Mouse (Mus musculus): ENCODE measurements around the gene Naaladl1. TPM values are rescaled to one million over a fixed set of nuclear protein-coding genes. Genes with fewer than 3 reads are reported as not detected.
A peak's percentile ranks its signal among the peaks of the same experiment; 100 is the strongest.

The Naaladl1 gene
- 1.1 and 2.0 TPM in 2 replicates for polyA plus RNA-seq (2012; rRNA removed)

DNA sequence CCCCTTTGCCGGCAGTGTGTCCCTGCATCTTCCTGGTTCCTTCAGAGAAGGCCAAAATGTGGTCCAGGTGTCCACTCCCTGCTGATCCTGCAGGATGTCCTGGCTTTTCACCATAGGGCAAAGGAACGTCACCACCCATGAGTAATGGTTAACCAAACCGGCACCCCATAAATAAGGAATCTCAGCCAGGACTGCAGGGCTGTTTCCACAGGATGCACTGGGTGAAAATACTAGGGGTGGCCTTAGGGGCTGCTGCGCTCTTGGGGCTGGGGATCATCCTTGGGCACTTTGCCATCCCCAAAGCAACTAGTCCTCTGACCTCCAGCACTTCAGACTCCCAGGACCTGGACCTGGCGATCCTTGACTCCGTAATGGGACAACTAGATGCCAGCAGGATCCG lies at the start of gene Naaladl1:
Gene Naaladl1 (plus strand): TSS at position 197 of the 400 bp plus-strand sequence.
- DNase-seq (ENCODE audit: low read depth): no peak

DNA sequence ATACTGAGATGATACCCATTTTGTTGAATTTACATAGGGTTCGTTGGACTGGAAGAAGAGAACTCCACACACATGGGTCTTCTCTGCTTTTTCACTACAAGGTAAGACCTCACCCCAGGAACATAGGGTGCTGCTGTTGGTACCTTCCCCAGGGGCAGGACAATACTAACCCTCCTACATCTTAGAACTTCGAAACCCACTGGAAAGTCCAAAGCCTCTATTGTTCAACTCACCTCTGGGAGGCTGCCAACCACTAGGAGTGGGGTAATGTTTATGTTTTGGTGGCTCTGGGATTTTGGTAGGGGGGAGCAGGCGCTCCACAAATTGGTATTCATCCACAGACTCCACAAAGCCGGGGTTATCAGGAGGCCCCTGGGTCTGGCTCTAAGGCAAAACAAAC lies 48.9 kb upstream of the Naaladl1 start:
- no peak for DNase-seq (ENCODE audit: low read depth)
- TF ChIP-seq POLR2A (IDR thresholded peaks at IDR 0.05; ENCODE audit: borderline replicate concordance, extremely low read depth, insufficient read depth, insufficient read length, poor library complexity, severe bottlenecking) (no peak), CTCF (IDR thresholded peaks at IDR 0.05; ENCODE audit: borderline replicate concordance, extremely low read depth, insufficient read depth, insufficient read length) (no peak)

More for the DNA sequence above, at the start of gene Naaladl1:
- no peak for TF ChIP-seq CTCF (IDR thresholded peaks at IDR 0.05; ENCODE audit: borderline replicate concordance, extremely low read depth, insufficient read depth, insufficient read length)
- TF ChIP-seq POLR2A (IDR thresholded peaks at IDR 0.05; ENCODE audit: borderline replicate concordance, extremely low read depth, insufficient read depth, insufficient read length, poor library complexity, severe bottlenecking): no peak

DNA sequence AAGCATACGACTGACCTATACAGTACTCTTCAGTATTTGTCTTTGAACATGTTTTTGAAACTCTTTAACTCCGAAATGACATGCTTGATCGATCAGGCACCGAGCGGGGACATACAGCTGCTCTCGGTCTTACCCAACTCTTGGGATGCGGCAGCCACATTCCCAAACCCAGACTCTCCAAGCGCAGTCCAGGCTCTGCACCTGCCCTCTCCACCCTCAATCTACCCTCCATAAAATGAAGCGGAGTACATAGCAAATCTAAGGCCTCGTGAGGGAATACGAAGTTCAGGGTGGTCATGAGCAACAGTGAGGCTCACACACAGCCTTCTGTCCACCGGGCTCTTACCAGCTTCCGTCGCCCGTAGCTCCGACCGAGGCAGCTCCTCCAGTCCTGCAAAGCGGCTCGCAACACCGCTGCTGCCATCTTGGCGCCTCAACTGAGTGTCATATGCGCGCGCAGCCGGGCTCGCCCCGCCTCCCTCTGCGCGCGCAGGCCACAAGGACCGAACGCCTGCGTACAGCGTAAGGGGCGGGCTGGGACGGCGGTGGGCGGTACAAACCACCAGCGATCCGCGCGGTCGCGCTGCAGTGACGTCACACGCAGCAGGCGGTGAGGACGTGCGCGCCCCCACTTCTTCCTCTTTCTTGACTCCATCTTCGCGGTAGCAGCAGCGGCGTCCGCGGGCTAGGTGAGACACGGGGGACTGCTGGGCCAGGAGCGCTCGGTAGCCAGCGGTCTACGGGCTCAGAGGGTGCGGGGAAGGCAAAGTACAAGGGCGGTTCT lies 48.1 kb upstream of the Naaladl1 start, which contains the start of the genes Mrpl49 and Fau:
Gene Mrpl49 (minus strand): TSS at position 473 of the 784 bp plus-strand sequence.
Gene Fau (plus strand): TSS at position 532 of the 784 bp plus-strand sequence.
- TF ChIP-seq CTCF (IDR thresholded peaks at IDR 0.05; ENCODE audit: borderline replicate concordance, extremely low read depth, insufficient read depth, insufficient read length): no peak
- peak; percentile 79; the same call in 1 of the 2 replicates for TF ChIP-seq POLR2A (IDR thresholded peaks at IDR 0.05; ENCODE audit: borderline replicate concordance, extremely low read depth, insufficient read depth, insufficient read length, poor library complexity, severe bottlenecking)
- DNase-seq (ENCODE audit: low read depth): peak; percentile 99

DNA sequence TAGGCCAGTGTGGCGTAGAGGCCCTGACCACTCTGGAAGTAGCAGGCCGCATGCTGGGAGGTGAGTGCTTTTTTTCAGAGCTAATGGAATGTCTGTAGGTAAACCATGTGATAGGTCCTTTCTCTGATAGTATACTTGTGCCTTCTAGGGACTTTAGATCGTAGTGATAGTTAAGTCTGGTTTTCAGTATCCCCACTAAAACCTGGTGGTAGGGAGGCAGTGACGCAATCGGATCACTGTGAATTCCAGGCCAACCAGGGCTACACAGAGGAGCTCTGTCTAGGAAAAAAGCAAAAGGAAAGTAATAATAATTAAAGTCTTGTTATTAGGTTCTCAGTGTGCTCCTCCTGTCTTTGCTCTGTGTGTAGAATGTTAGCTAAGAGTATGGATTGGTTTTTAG lies 47.1 kb upstream of the Naaladl1 start:
- no peak for DNase-seq (ENCODE audit: low read depth)
- TF ChIP-seq CTCF (IDR thresholded peaks at IDR 0.05; ENCODE audit: borderline replicate concordance, extremely low read depth, insufficient read depth, insufficient read length) (no peak), POLR2A (IDR thresholded peaks at IDR 0.05; ENCODE audit: borderline replicate concordance, extremely low read depth, insufficient read depth, insufficient read length, poor library complexity, severe bottlenecking) (no peak)

DNA sequence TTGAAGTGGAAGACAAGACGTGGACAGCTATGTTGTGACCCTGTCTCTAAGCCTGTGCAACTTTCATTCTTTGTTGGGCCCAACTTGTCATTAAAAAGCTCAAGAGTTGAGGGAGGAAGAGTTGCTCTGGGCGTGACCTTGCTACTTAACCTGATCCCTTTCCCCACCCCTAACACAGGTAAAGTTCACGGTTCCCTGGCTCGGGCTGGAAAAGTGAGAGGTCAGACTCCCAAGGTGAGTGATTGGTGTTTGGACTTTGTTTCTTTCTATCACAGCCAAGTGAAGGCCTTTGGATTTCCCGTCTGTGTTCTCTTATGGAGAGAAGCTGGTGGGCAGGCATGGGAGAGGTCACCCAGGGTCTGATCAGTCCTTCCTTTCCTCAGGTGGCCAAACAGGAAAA lies 46.6 kb upstream of the Naaladl1 start:
- no peak for DNase-seq (ENCODE audit: low read depth)
- TF ChIP-seq POLR2A (IDR thresholded peaks at IDR 0.05; ENCODE audit: borderline replicate concordance, extremely low read depth, insufficient read depth, insufficient read length, poor library complexity, severe bottlenecking): no peak
- no peak for TF ChIP-seq CTCF (IDR thresholded peaks at IDR 0.05; ENCODE audit: borderline replicate concordance, extremely low read depth, insufficient read depth, insufficient read length)

- peak; percentile 97 for DNase-seq (ENCODE audit: low read depth)
- TF ChIP-seq POLR2A (IDR thresholded peaks at IDR 0.05; ENCODE audit: borderline replicate concordance, extremely low read depth, insufficient read depth, insufficient read length, poor library complexity, severe bottlenecking): peak; percentile 87
- TF ChIP-seq CTCF (IDR thresholded peaks at IDR 0.05; ENCODE audit: borderline replicate concordance, extremely low read depth, insufficient read depth, insufficient read length): no peak; the same call in 1 of the 2 replicates
Measured at GRCm38 (mm10) chr19:6061021-6061533, 44.5 kb upstream of the Naaladl1 start, which contains the start of gene Znhit2. Gene Znhit2, plus strand, starts transcription at chr19:6061192.

DNA sequence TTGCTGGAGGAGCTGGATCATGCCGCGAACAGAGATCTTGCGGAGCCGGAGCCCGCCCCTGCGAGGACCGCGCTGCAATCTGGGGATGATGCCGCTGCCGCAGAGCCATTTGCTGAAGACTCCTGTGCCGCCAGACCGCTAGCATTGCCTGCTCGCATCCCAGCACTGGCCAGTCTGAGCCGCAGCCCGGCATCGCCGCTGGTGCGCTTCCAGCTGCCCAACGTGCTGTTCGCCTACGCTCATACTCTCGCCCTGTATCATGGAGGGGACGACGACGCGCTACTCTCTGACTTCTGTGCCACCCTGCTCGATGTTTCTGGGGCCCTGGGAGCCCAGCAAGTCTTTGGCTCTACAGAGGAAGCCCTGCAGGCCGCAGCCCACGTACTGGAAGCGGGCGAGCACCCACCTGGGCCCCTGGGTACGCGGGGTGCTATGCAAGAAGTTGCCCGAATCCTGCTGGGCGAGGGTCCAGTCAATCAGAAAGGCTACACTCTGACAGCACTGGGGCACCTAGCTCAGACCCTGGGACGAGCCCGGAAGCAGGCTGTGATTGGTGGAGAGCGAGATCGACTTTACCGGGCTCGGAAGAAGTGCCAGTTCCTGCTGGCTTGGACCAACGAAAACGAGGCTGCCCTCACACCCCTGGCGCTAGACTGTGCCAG lies 43.8 kb upstream of the Naaladl1 start:
- peak; percentile 41 for DNase-seq (ENCODE audit: low read depth)
- no peak for TF ChIP-seq CTCF (IDR thresholded peaks at IDR 0.05; ENCODE audit: borderline replicate concordance, extremely low read depth, insufficient read depth, insufficient read length)
- no peak for TF ChIP-seq POLR2A (IDR thresholded peaks at IDR 0.05; ENCODE audit: borderline replicate concordance, extremely low read depth, insufficient read depth, insufficient read length, poor library complexity, severe bottlenecking)

DNA sequence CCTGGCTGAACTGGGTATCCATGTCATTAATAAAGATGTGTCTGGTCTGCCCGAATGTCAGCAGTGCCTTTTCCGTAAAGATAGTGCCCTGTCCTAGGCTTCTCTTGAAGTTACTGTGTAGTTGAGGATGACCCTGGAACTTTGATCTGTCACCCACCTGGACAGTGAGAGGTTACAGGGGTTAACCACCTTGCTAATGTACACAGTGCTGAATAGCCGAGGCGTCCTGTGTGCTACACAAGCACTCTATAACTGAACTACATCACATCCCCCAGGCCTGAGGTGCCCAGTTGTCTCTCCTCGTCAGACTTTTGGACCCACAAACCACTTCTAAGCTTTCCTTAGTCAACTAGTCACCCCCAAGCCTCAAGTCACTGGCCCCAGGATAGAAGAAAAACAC lies 43.2 kb upstream of the Naaladl1 start:
- TF ChIP-seq CTCF (IDR thresholded peaks at IDR 0.05; ENCODE audit: borderline replicate concordance, extremely low read depth, insufficient read depth, insufficient read length) (no peak), POLR2A (IDR thresholded peaks at IDR 0.05; ENCODE audit: borderline replicate concordance, extremely low read depth, insufficient read depth, insufficient read length, poor library complexity, severe bottlenecking) (no peak)
- DNase-seq (ENCODE audit: low read depth): no peak

DNA sequence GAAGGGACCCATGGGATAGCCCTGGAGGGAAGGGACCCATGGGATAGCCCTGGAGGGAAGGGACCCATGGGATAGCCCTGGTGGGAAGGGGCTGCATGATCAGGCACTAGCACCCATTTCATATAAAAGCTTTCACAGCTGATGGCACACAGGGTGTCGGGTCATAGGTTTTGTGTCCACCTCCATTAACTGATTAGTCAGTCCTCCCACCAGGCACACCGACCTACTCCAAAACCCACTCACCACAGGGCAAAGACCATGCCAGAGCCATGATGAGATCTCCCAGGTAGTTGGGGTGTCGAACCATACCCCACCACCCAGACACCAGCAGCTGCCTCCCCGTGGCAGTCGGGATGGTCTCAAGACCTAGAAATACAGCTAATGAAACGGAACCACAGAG lies 42.5 kb upstream of the Naaladl1 start:
- no peak for TF ChIP-seq POLR2A (IDR thresholded peaks at IDR 0.05; ENCODE audit: borderline replicate concordance, extremely low read depth, insufficient read depth, insufficient read length, poor library complexity, severe bottlenecking)
- TF ChIP-seq CTCF (IDR thresholded peaks at IDR 0.05; ENCODE audit: borderline replicate concordance, extremely low read depth, insufficient read depth, insufficient read length): no peak
- no peak for DNase-seq (ENCODE audit: low read depth)

- TF ChIP-seq CTCF (IDR thresholded peaks at IDR 0.05; ENCODE audit: borderline replicate concordance, extremely low read depth, insufficient read depth, insufficient read length) (no peak), POLR2A (IDR thresholded peaks at IDR 0.05; ENCODE audit: borderline replicate concordance, extremely low read depth, insufficient read depth, insufficient read length, poor library complexity, severe bottlenecking) (no peak)
- no peak for DNase-seq (ENCODE audit: low read depth)
Measured at GRCm38 (mm10) chr19:6066571-6066970, 39.0 kb upstream of the Naaladl1 start.

- TF ChIP-seq POLR2A (IDR thresholded peaks at IDR 0.05; ENCODE audit: borderline replicate concordance, extremely low read depth, insufficient read depth, insufficient read length, poor library complexity, severe bottlenecking) (no peak), CTCF (IDR thresholded peaks at IDR 0.05; ENCODE audit: borderline replicate concordance, extremely low read depth, insufficient read depth, insufficient read length) (peak; percentile 92)
- DNase-seq (ENCODE audit: low read depth): peak; percentile 92
Measured at GRCm38 (mm10) chr19:6067011-6067723, 38.4 kb upstream of the Naaladl1 start.

Measured in brain, embryonic 14.5 days (tissue).